Mouse (Mus musculus): Measurements from ENCODE around the gene Dach2. TPM values are rescaled to one million over a fixed set of nuclear protein-coding genes. Genes with fewer than 3 reads are reported as not detected.

Dach2 gene
- total RNA-seq, 2 experiments from 2014 or later, result 0.34 to 0.57 TPM

DNA sequence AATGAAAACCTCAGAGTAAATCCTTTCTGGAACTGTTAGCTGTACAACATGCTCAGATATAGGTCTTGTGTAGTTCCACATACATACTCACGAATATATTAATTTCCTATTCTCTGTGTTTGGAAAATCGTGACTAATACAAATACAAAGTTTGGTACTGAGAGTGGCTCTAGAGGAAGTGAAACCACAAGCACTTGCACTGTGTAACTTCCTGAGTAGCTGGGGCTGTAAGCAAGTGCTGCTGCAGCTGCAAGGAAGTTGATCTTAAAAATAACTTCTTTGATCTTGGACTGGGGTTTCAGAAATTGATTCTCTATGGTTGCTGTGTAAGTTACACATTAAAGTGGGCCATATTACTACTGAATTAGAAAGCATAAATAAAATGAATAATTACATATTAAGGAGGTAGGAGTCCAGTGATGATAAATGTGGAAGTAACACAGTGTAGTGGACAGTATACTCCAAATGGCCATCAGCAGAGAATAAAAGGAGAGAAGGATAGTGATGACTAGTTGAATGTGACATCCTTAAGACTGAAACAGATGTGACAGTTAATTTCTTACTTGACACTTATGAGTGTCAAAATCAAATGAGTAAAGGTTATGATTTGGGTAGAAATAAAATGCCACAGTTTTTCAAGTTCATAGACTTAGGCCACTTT, 570.7 kb downstream of the Dach2 start:
- intact Hi-C loops (cut with DNase I), result no loop called here
- DNase-seq (ENCODE audit: low spot score in 2 of 2), result no peak

Other genes starting within 250 kb of the Dach2 start
- 10 to 100 TPM; 38.4 to 41.4 TPM for gene Chm, start 112.0 kb upstream of the Dach2 start, total RNA-seq (2021)

All from left cerebral cortex, postnatal 36 days (tissue).